Mouse (Mus musculus): ENCODE data around the gene Ankrd33.

DNA sequence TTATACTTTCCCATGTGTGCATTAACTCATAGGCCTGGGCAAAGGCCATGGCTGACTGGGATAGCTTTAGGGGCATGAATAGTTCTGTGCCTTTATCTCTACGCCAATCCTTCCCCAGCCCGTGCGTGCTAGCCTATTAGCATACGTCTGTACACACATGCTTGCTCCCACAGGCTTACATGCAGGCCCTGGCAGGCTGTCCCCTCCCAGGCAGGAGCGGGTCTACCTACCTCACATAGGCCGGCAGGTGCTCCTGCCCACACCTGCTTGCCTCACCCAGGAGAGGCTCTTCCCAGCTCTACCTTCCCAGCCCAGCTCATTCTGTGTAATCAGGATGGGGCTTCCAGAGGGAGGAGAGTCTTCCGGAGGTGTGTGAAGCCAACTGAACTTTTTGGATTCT, 46.0 kb downstream of the Ankrd33 start:
- TF ChIP-seq CTCF (conservative IDR thresholded peaks at IDR 0.05; ENCODE audit: insufficient read depth, insufficient read length, low read depth, low read length) (no peak), POLR2A (IDR thresholded peaks at IDR 0.05; ENCODE audit: low read depth, low read length) (no peak)
